Mouse (Mus musculus) activated CD4-positive, CD25-positive, alpha-beta regulatory T cell (primary cell): Measurements from ENCODE around the gene Catsperg2. TPM values are rescaled to one million over a fixed set of nuclear protein-coding genes. Genes with fewer than 3 reads are reported as not detected.

Source experiments
- polyA plus RNA-seq, 2 experiments: library from polyadenylated mRNA; unstranded; fragments of 100-300 nt; shearing (Covaris generic); gene quantifications; one replicate each; pipeline ENCODE4 v1.2.1; 2017

Catsperg2 gene
- polyA plus RNA-seq = under 1 TPM in 1 of 2 experiments, not detected in 1; 0.82 TPM

DNA sequence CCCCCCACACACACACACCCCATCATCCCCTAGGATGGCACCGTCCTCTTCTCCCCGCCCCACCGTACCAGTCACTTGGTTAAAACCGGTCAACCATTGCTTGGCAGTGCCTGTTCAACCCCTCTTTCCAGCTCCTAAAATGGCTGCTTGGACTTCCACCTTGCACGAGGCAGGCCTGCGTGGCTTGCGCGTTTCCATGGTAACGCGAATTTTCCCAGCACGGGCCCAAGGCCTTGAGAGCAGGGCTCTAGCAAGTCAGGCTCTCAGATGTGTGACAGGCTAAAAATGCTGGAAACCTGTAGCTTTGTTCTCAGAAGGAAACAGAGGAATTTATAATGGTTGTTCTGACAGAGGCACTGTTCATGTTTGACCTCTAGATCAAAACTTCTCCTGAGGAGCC lies at the start of gene Catsperg2:
Catsperg2 (minus strand) TSS at position 173 of the 400 bp plus-strand sequence.

GRCm38 (mm10) chr7:29768090-29768900 lies 41.5 kb upstream of the Catsperg2 start, which contains the start of gene Zfp84:
Gene Zfp84, plus strand, starts transcription at chr7:29768552.

Other genes starting within 250 kb of the Catsperg2 start
- gene Sipa1l3, start 208.4 kb downstream of the Catsperg2 start, polyA plus RNA-seq = 1 to 10 TPM; 5.7 to 7.4 TPM
- gene Zfp84, start 41.5 kb upstream of the Catsperg2 start, polyA plus RNA-seq = 10 to 100 TPM; 14.7 to 18.3 TPM
- 1 to 10 TPM in 1 of 2 experiments, under 1 TPM in 1; 0.47 to 1.1 TPM for gene Zfp30, start 57.0 kb upstream of the Catsperg2 start, polyA plus RNA-seq
- 10 to 100 TPM; 16.6 to 17.6 TPM for gene Zfp790, start 89.1 kb upstream of the Catsperg2 start, polyA plus RNA-seq
- gene Zfp940, start 126.6 kb upstream of the Catsperg2 start, polyA plus RNA-seq = 1 to 10 TPM; 4.4 to 7.5 TPM
- gene Zfp420, start 132.9 kb upstream of the Catsperg2 start, polyA plus RNA-seq = 1 to 10 TPM; 5.2 to 5.4 TPM
- 1 to 10 TPM; 3.2 to 4.5 TPM for gene Zfp27, start 179.5 kb upstream of the Catsperg2 start, polyA plus RNA-seq
- gene Zfp383, start 181.2 kb upstream of the Catsperg2 start, polyA plus RNA-seq = 1 to 10 TPM in 1 of 2 experiments, under 1 TPM in 1; 0.84 to 1.0 TPM
- 10 to 100 TPM in 1 of 2 experiments, 1 to 10 TPM in 1; 3.8 to 12.7 TPM for gene Zfp74, start 227.1 kb upstream of the Catsperg2 start, polyA plus RNA-seq